Mouse (Mus musculus): ENCODE measurements around the gene Slc5a2. TPM values are rescaled to one million over a fixed set of nuclear protein-coding genes. Genes with fewer than 3 reads are reported as not detected.

The Slc5a2 gene
- total RNA-seq, 2 experiments from 2014 or later, result not detected

- intact Hi-C loops (cut with DNase I), result no loop called here
- DNase-seq, result no peak
These were observed 31.8 kb downstream of the Slc5a2 start for GRCm38 (mm10) chr7:128297291-128297616.

DNA sequence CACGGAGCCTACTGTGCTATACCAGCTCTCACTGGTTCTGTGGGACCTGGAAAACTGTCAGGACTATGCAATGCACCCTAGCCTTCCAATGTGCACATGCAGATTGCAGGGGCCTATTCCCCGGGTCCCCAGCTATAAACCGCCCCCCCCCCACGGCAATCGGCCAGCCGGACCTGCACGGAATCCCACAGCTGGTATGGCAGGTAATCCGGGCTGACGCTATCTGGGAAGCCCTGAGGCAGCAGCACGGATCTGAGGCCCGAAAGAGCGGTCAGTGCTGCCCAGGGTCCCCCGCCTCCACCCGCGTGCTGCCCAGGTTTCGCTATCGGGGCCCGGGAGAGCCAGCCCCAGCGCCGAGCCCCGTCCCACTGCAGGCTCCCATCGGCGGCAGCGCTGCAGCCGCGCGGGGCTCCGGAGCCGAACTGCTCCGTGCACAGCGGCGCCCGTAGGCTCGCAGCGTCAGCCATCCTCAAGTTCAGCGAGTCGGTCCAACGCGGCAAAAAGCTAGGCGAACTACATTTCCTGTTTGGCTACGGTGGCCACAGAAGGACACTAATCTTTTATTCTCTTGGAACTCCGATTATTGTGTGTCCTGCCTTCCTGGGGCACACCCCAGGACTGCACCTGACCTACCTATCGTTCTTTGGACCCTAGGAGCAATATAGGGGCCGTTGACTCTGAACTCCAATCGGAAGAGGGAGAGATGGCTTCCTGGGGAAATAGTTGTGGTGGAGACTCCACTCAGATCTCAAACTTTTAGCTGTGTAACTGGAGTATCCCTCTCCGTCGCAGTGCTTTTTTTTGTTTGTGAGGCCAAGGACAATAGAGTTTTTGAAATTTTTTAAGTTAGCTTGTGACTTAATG lies 32.4 kb downstream of the Slc5a2 start, which contains the start of gene BC017158:
Gene BC017158, minus strand, starts transcription at position 554 of the 864 bp plus-strand sequence.
- intact Hi-C loops (cut with DNase I), result no loop called here
- peak; percentile 52 for DNase-seq

DNA sequence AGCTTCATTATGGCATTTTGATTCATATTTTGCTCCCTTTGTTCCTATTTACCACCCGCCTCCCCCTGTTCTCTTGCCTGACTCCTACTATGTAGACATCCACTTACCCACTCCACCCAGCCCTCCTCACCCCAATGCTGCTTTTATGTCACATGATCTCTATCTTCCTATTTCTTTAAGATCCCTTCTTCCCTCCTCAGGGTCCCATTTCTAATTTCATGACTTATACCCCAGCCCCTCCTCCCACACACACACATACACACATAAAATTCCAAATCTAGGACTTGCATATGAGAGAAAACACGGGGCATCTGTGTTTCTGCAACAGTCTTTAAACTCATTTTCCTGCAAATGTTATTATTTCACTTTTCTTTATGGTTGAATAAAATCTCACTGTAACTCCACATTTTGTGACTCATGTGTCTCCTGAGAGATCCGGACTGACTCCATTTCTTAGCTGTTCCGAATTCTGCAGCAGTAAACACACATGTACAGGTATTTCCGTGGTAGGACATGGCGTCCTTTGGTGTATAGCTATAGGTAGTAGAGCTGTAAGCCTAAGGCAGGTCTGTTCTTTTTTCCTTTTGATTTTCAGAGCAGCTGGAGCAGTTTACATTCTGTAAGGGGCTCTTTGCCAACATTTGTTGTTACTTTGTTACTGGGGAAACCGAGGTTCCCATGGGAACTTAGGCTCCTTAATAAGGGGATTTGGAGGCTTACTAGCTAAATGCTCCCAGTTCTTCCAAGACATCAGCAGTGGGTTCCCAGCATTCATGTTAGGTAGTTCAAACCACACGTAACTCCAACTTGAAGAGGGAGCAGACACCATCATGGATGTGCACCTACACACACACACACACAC lies 33.3 kb downstream of the Slc5a2 start:
- no peak for DNase-seq
- intact Hi-C loops (cut with DNase I), result no loop called here

DNA sequence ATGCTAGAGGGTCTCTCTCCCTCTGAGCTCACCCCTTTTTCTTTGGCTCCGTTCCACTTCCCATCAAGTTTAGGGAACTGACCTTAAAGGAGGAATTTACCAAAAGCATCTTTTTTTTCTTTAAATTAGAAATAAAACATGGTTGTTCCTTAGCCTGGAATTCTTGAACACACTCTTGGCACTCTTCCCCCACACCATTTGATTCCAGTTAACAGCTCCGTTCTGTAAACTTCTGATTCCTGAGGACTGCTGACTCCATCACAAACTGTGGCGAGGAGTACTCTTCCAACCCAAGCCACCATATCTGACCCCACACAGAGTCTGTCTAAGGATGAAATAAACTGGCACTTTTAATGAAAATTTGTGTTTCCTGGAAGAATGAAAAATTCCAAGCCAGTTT lies 35.5 kb downstream of the Slc5a2 start:
- DNase-seq, result no peak
- intact Hi-C loops (cut with DNase I), result loop anchor here (10.0 kb wide), 1 partner anchor 114 kb away; the partner anchor contains the start of gene Rgs10

DNA sequence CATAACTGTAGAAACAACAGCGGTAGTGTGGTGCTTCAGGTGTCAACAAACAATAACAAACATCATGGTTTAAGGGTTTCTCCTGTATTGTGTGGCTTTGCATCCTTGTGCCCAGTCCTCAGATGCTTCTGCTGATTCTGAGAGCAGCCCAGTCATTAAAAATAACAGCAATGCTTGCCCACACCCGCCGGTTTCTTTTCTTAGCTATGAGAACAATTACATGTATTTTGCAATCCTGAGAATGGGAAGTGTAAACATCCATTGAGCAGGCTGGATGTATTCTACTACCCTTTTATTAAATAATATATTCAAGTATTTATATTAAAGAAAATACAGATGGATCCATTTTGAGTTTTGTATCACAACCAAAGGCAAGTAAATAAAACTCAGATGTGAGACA lies 36.7 kb downstream of the Slc5a2 start:
- intact Hi-C loops (cut with DNase I), result loop anchor here (10.0 kb wide), 1 partner anchor 113 kb away; the partner anchor contains the start of gene Rgs10
- DNase-seq, result no peak

- intact Hi-C loops (cut with DNase I), result loop anchor here (10.0 kb wide), 1 partner anchor 111 kb away; the partner anchor contains the start of gene Rgs10
- no peak for DNase-seq
These were observed 38.7 kb downstream of the Slc5a2 start for GRCm38 (mm10) chr7:128304198-128304597.

DNA sequence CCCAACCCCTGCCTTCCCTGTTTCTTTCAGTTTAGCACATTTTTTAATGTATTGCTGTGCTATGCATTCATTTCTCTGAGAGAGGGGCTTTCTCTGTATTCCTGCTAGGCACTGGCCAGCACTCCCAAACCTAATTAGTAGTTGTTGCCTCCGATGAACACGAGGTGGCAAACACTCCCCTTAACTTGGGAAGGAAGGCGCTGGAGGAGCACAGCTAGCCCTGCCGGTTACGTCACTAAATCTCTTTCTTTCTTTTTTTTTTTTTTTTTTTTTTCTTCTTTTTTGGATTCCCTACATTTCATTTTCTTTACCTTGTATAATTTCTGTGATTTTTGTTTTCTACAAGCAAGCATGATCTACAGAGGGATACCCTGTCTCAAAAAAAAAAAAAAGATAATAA lies 39.5 kb downstream of the Slc5a2 start:
- intact Hi-C loops (cut with DNase I), result loop anchor here (5.0 to 10.0 kb wide), 2 partner anchors 110 to 387 kb away; partner anchors contain the start of gene Rgs10
- DNase-seq, result peak; percentile 61

DNA sequence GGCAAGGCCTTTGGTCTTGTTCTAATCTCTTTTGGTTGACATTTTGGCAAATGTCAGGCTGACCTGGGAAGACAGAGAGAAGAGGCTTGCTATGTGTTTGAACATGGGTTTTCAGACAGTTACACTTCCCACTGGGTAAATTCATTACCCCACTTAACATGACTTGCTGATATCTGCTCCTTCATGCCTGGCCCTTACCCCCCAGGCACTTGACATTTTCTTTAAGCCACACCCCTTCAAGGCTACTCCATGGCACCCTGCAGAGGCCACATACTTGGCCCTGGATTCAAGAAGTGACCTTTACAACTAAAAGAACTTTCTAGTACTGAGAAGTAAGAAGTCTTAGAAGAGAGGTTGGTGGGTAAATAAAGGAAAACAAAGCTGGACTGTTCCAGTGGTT lies 42.4 kb downstream of the Slc5a2 start:
- intact Hi-C loops (cut with DNase I), result loop anchor here (5.0 to 10.0 kb wide), 2 partner anchors 107 to 384 kb away; partner anchors contain the start of gene Rgs10
- DNase-seq, result no peak

- intact Hi-C loops (cut with DNase I), result loop anchor here (5.0 to 10.0 kb wide), 2 partner anchors 106 to 383 kb away; partner anchors contain the start of gene Rgs10
- DNase-seq, result no peak
These were observed 43.8 kb downstream of the Slc5a2 start for GRCm38 (mm10) chr7:128309216-128309615.

DNA sequence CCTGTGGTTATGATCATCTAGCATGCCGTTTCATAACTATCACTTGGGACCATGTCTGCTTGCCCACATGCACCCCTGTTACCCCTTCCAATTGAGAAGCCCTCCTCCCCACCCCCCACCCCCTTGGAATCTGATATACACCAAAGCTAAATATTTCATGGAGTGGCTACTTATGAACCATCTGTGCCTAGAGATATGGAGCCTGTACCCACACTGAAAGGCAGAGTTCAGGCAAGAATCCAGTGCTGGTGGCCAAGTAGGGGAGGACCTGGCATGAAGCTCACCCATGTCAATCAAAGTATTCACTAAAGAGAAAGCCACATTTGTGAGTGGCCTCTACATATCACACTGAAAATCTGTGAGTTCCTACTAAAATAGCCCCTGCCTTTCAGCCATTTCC lies 44.3 kb downstream of the Slc5a2 start:
- DNase-seq, result peak; percentile 20
- intact Hi-C loops (cut with DNase I), result loop anchor here (5.0 to 10.0 kb wide), 2 partner anchors 105 to 383 kb away; partner anchors contain the start of gene Rgs10

DNA sequence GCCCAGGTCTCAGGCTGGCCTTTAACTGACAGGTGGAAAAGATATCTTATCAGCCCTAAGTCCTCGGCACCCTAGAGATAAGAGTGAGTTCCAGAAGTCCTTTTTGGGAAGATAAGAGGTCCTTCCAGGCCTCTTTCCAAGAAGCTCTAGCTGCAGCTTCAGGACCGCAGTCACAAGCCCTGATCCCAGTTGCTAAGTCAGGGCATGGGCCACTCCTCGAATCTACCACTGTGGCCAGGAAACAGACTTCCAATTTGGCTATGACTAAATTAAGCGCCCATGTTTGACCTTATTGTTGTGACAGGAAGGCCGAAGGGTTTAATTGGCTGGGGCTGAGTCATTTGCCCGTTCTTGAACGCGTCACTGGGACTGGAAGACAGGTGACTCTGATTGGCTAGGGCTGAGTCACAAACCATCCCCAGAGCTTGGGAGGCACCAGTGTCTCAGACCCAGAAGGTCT lies 44.8 kb downstream of the Slc5a2 start:
- intact Hi-C loops (cut with DNase I), result no loop called here
- DNase-seq, result no peak

DNA sequence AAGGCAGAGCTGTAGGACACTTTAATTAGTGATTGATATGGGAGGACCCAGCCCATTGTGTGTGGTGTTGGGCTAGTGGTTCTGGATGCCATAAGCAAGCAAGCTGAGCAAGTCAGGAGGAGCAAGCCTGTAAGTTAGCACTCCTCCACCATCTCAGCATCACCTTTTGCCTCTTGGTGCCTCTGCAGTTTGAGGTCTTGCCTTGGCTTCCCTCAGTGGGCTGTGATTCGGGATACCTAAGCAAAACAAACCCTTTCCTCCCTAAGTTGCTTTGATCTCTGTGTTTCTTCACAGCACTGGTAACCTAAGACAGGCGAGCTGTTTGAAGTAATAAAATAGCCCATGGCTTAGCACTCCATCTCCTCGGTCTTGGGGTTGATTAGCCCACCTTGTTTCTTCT lies 45.8 kb downstream of the Slc5a2 start:
- DNase-seq, result no peak
- intact Hi-C loops (cut with DNase I), result no loop called here

DNA sequence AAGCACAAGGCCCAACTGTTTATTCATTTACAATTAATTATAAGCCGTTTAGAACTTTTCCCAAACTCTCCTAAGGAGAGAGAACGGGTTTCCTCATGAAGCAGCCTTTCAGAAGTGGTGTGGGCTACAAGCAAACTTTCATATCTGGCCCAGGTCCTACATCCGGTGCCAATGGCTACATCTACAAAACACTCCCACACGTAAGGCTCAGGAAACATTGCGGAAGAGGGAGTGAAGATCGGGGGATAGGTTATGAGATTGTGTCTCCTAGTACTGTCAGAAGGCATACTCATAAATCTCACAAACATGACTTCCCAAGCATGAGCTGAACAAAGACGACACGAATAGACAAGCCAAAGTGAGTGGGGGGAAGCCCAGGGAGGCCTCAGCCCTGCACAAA lies 46.4 kb downstream of the Slc5a2 start:
- DNase-seq, result no peak
- intact Hi-C loops (cut with DNase I), result no loop called here

DNA sequence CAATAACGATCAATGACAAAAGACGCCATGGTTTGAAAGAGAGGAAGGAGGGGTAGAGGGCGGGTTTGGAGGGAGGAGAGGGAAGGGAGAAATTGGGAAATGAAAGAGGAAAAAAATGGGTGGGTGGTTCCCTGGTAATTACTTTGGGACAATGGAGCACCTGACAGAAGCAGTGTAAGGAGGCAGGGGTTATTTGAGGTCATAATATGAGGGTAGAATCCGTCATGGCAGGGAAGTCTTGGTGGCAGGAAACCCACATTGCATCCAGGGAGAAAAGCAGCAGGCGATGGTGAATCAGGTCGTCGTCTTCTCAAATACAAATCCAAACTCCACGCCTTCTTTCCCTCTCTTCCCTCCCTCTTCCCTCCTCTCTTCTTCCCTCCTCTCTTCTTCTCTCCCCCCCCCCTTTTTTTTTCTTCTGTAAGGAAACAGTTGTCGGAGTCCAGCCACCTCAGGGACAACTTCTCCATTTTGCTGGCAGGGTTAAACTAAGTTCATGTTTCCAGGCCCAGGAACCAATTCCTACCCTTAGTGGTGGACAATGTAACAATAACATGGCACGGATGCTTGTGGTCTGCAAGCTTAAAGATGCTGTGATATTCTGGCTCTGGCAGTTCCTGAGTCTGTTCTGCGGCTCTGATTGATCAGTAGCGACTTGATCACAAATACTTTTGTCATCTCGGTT lies 47.1 kb downstream of the Slc5a2 start:
- no peak for DNase-seq
- intact Hi-C loops (cut with DNase I), result no loop called here

DNA sequence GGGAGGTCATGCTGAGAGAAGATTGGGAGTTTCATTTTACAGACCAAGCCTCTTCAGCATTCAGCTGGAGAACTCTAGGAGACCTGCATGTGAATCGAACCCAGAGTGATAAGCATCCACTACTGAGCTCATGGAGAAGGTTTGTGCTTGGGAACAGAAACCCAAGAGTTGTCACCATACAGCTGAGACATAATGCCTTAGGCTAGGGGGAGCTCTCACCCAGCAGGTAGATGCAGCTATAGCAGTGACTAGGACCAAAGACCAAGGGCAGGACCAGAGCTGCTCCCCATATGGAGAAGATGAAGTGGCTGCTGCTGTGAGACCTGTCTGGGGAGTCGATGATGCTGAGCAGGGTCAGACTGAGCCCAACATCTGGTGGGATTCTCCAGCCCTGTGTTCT lies 48.1 kb downstream of the Slc5a2 start:
- intact Hi-C loops (cut with DNase I), result no loop called here
- DNase-seq, result no peak

DNA sequence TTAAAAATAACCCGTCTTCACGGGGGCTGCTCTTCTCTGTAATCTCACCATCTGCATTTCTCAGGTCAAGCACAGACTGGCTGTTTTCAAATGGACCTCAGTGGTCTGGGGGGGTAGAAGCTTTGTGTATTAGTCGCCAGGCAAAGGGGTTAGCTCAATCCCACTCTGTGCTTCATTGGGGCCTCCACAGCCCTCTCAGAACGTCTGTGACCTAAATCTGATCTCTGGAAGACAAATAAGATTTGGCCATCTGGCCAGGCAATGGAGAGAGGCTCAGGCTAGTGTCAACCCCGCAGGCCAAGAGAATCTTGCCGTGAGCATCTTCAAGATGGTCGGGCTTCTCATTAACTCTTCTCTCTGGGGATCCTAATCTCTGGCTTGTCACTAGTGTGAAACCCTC lies 49.0 kb downstream of the Slc5a2 start:
- intact Hi-C loops (cut with DNase I), result no loop called here
- DNase-seq, result no peak

- no peak for DNase-seq
These were observed 51.6 kb downstream of the Slc5a2 start for GRCm38 (mm10) chr7:128317011-128317410.

GRCm38 (mm10) chr7:128319140-128319539 lies 53.7 kb downstream of the Slc5a2 start:
- intact Hi-C loops (cut with DNase I), result no loop called here
- no peak for DNase-seq

More at GRCm38 (mm10) chr7:128317011-128317410, 51.6 kb downstream of the Slc5a2 start:
- intact Hi-C loops (cut with DNase I), result no loop called here

GRCm38 (mm10) chr7:128320219-128320816 lies 54.9 kb downstream of the Slc5a2 start:
- no peak for DNase-seq
- intact Hi-C loops (cut with DNase I), result no loop called here

GRCm38 (mm10) chr7:128321260-128321659 lies 55.8 kb downstream of the Slc5a2 start:
- intact Hi-C loops (cut with DNase I), result no loop called here
- no peak for DNase-seq

Measured in left cerebral cortex, postnatal 4 days (tissue).